Mouse (Mus musculus) fat pad, adult 2 months (tissue): ENCODE data around the gene Gm20388.
"Not testable (repeated sequence)": the region's sequence is repeated elsewhere in the genome, so short reads cannot be mapped to it uniquely, and the experiment has no call there.

ENCODE experiments used
- DNase-seq: peaks from one replicate; pipeline ENCODE4 v3.0.0-alpha.2; 2011; ENCODE audit warnings: low read depth, low spot score; ENCODE audit errors: extremely low read depth

Gm20388 gene

GRCm38 (mm10) chr8:121134512-121134911 lies 1223.9 kb downstream of the Gm20388 start:
- DNase-seq = no peak

- DNase-seq = no peak
These were observed 1226.2 kb downstream of the Gm20388 start for GRCm38 (mm10) chr8:121136856-121137255.

GRCm38 (mm10) chr8:121145457-121146134 lies 1235.0 kb downstream of the Gm20388 start:
- not testable (repeated sequence) for DNase-seq

GRCm38 (mm10) chr8:121148573-121149083 lies 1238.0 kb downstream of the Gm20388 start:
- no peak for DNase-seq

GRCm38 (mm10) chr8:121152394-121152793 lies 1241.8 kb downstream of the Gm20388 start:
- no peak for DNase-seq

GRCm38 (mm10) chr8:121156990-121157491 lies 1246.4 kb downstream of the Gm20388 start:
- no peak for DNase-seq

- DNase-seq = no peak
These were observed 1248.2 kb downstream of the Gm20388 start for GRCm38 (mm10) chr8:121158812-121159211.

- DNase-seq = no peak
These were observed 1250.8 kb downstream of the Gm20388 start for GRCm38 (mm10) chr8:121161437-121161836.

- DNase-seq = no peak
These were observed 1251.8 kb downstream of the Gm20388 start for GRCm38 (mm10) chr8:121162413-121162812.

- no peak for DNase-seq
These were observed 1252.5 kb downstream of the Gm20388 start for GRCm38 (mm10) chr8:121162906-121163695.

- DNase-seq = no peak
These were observed 1253.4 kb downstream of the Gm20388 start for GRCm38 (mm10) chr8:121164017-121164469.

- DNase-seq = no peak
These were observed 1257.4 kb downstream of the Gm20388 start for GRCm38 (mm10) chr8:121168033-121168432.

- DNase-seq = no peak
These were observed 1259.5 kb downstream of the Gm20388 start for GRCm38 (mm10) chr8:121170116-121170515.

- no peak for DNase-seq
These were observed 1260.2 kb downstream of the Gm20388 start for GRCm38 (mm10) chr8:121170626-121171552.

- DNase-seq = no peak
These were observed 1261.9 kb downstream of the Gm20388 start for GRCm38 (mm10) chr8:121172567-121172966.

GRCm38 (mm10) chr8:121174178-121174577 lies 1263.5 kb downstream of the Gm20388 start:
- DNase-seq = no peak

GRCm38 (mm10) chr8:121174721-121175539 lies 1264.3 kb downstream of the Gm20388 start:
- no peak for DNase-seq

- no peak for DNase-seq
These were observed 1265.0 kb downstream of the Gm20388 start for GRCm38 (mm10) chr8:121175540-121176090.

GRCm38 (mm10) chr8:121176291-121176690 lies 1265.7 kb downstream of the Gm20388 start:
- DNase-seq = no peak
